Mouse (Mus musculus) midbrain, postnatal 0 days (tissue): ENCODE data around the gene Mrps23. TPM values are rescaled to one million over a fixed set of nuclear protein-coding genes. Genes with fewer than 3 reads are reported as not detected.

Source experiments
- ATAC-seq: fragments of 200-750 bp; cut with Nextera tagmentation; 2 replicates; pipeline ENCODE4 v1.8.0; 2017; ENCODE audit warnings: moderate number of reproducible peaks, mild to moderate bottlenecking, moderate TSS enrichment, moderate library complexity; ENCODE audit not compliant: low FRiP score
- DNase-seq: peaks from one replicate; pipeline ENCODE4 v3.0.0-alpha.2; 2015; ENCODE audit warnings: low spot score
- H3K27ac ChIP-seq: fragments of 300-500 bp; sonication (generic); 2 replicates; pipeline ENCODE4 v1.5.1; 2014; ENCODE audit warnings: low read depth, mild to moderate bottlenecking, low read length, mixed read lengths
- H3K27me3 ChIP-seq: fragments of 300-500 bp; sonication (generic); 2 replicates; pipeline ENCODE4 v1.6.1; 2014; ENCODE audit warnings: low read length, control low read depth, mixed read lengths; ENCODE audit not compliant: insufficient read depth
- H3K36me3 ChIP-seq: fragments of 300-500 bp; sonication (generic); 2 replicates; pipeline ENCODE4 v1.6.1; 2014; ENCODE audit warnings: low read length, control low read depth, mixed read lengths; ENCODE audit not compliant: insufficient read depth
- H3K4me1 ChIP-seq: fragments of 300-500 bp; sonication (generic); 2 replicates; pipeline ENCODE4 v1.6.1; 2014; ENCODE audit warnings: mild to moderate bottlenecking, control low read depth, antibody characterized with exemption, low read length, mixed read lengths; ENCODE audit not compliant: insufficient read depth
- H3K4me2 ChIP-seq: fragments of 300-500 bp; sonication (generic); 2 replicates; pipeline ENCODE4 v1.6.1; 2014; ENCODE audit warnings: low read depth, mild to moderate bottlenecking, low read length, mixed read lengths; ENCODE audit not compliant: poor library complexity, severe bottlenecking
- H3K4me3 ChIP-seq: fragments of 300-500 bp; sonication (generic); 2 replicates; pipeline ENCODE4 v1.5.1; 2014; ENCODE audit warnings: low read depth, mild to moderate bottlenecking, low read length, moderate library complexity
- H3K9ac ChIP-seq: fragments of 300-500 bp; sonication (generic); replicated peaks from 2 replicates; pipeline ENCODE4 v1.6.1; 2014; ENCODE audit warnings: mild to moderate bottlenecking, low read length, moderate library complexity, mixed read lengths; ENCODE audit not compliant: poor library complexity, severe bottlenecking
- H3K9me3 ChIP-seq: fragments of 300-500 bp; sonication (generic); 2 replicates; pipeline ENCODE4 v1.6.1; 2016; ENCODE audit warnings: low read length, control low read depth
- CTCF ChIP-seq: IDR thresholded peaks from 2 replicates; pipeline ENCODE4 v1.5.1; 2016; ENCODE audit warnings: antibody characterized with exemption, mild to moderate bottlenecking
- WGBS: fragments of 180-500 bp; shearing (Covaris S2); extraction: QIAGEN DNeasy Blood & Tissue Kit; methylation state at CpG from one replicate; pipeline ENCODE4 v1.1.7; 2014; 5-methylcytosine and 5-hydroxymethylcytosine counted together
- polyA plus RNA-seq: library from polyadenylated mRNA; unstranded; fragments of >200 nt; fragmentation: Nextera tagmentation; extraction: Ambion mirVana; gene quantifications from 2 replicates; pipeline ENCODE4 v1.2.1, GENCODE M21; 2015
- total RNA-seq: library from RNA; depleted of rRNA; stranded (reverse); fragments of >200 nt; gene quantifications from 2 replicates; pipeline ENCODE4 v1.2.3, GENCODE M21; 2014

Mrps23 gene
- total and polyA plus RNA-seq, 2 experiments from 2014 or later = 29.4 to 63.2 TPM

- peaks cover 4% of the 10 kb centered on the region; the same call in 1 of the 2 replicates for H3K4me1 ChIP-seq
- no peaks in the 10 kb centered on the region for H3K27me3 ChIP-seq
- H3K4me3 ChIP-seq = no peak overlapping the region
- H3K9ac ChIP-seq = no peak overlapping the region
- DNase-seq (no peak), ATAC-seq (no peak)
- TF ChIP-seq CTCF = no peak
- WGBS = 86% methylated on average over 17 of the region's 17 CpGs
- peaks cover 14% of the 10 kb centered on the region; the same call in 1 of the 2 replicates for H3K36me3 ChIP-seq
- H3K9me3 ChIP-seq = no peaks in the 10 kb centered on the region
- H3K4me2 ChIP-seq = no peak overlapping the region
- H3K27ac ChIP-seq = no peak overlapping the region
Observed at GRCm38 (mm10) chr11:88184632-88185180, 19.5 kb upstream of the Mrps23 start.

- H3K27ac ChIP-seq = peak overlapping the region; percentile 51; the same call in 1 of the 2 replicates
- H3K36me3 ChIP-seq = peaks cover 14% of the 10 kb centered on the region; the same call in 1 of the 2 replicates
- H3K9me3 ChIP-seq = no peaks in the 10 kb centered on the region
- no peak for ATAC-seq
- H3K4me3 ChIP-seq = no peak overlapping the region
- H3K27me3 ChIP-seq = no peaks in the 10 kb centered on the region
- no peak for DNase-seq
- no peak for TF ChIP-seq CTCF
- no peak overlapping the region for H3K4me2 ChIP-seq
- 57% methylated on average over 14 of the region's 14 CpGs for WGBS
- H3K4me1 ChIP-seq = 0 out of 2 replicates have a peak, but pooled peaks cover 2% of the 10 kb centered on the region
- H3K9ac ChIP-seq = no peak overlapping the region
Observed at GRCm38 (mm10) chr11:88186078-88186946, 17.9 kb upstream of the Mrps23 start.

GRCm38 (mm10) chr11:88186947-88187243 lies 17.3 kb upstream of the Mrps23 start:
- H3K4me1 ChIP-seq = no peaks in the 10 kb centered on the region
- ATAC-seq (no peak), DNase-seq (no peak)
- no peak overlapping the region for H3K9ac ChIP-seq
- H3K4me3 ChIP-seq = no peak overlapping the region
- peaks cover 3% of the 10 kb centered on the region; the same call in 1 of the 2 replicates for H3K27me3 ChIP-seq
- H3K27ac ChIP-seq = peak overlapping the region; percentile 51
- 25% methylated on average over 2 of the region's 2 CpGs for whole genome bisulfite sequencing
- peak overlapping the region; percentile 37; the same call in 1 of the 2 replicates for H3K4me2 ChIP-seq
- H3K9me3 ChIP-seq = no peaks in the 10 kb centered on the region
- TF ChIP-seq CTCF = no peak
- peaks cover 14% of the 10 kb centered on the region; the same call in 1 of the 2 replicates for H3K36me3 ChIP-seq

DNA sequence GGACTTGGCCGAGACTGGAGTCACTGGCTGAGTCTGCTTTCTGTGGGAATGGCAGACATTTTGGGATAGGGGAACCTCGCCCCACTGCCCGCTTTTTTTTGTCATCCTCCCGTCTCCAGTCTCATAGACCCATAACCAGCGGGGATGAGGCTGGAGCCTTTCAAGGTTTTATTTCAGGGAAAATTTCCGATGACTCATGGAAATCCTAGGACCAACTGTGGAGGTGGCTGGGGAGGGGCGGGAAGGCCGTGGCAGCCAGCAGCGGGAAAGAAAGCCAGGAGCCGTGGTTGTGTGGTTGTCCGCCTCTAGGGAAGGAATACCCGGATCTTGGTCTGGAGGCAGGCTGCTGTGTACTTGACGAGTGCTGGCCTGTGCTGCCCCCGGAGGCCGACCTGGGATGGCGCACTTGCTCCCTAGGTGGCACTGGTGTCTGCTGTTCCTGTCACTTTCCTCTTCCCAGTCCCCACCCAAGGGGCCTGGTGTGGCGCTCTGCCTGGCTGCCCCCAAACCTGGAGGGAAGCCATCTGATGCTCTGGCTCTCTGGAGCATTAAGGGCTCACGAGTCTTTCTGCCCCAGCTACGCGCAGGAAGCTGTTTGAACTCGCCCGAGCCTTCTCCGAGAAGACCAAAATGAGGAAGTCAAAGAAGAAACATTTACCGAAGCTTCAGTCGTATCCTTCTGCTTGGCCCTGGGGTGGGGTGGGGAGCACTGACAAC lies 16.6 kb upstream of the Mrps23 start:
- 12% methylated on average over 25 of the region's 25 CpGs for WGBS
- DNase-seq = peak; percentile 92
- Histone ChIP-seq H3K27ac (peak overlapping the region; percentile 51), H3K9me3 (no peaks in the 10 kb centered on the region), H3K36me3 (peaks cover 14% of the 10 kb centered on the region), H3K4me2 (peak overlapping the region; percentile 37), H3K9ac (peak overlapping the region; percentile 37; the same call in 1 of the 2 replicates), H3K27me3 (peaks cover 8% of the 10 kb centered on the region), H3K4me3 (no peak overlapping the region), H3K4me1 (no peaks in the 10 kb centered on the region)
- peak; percentile 91 for ATAC-seq
- TF ChIP-seq CTCF = peak; percentile 93

DNA sequence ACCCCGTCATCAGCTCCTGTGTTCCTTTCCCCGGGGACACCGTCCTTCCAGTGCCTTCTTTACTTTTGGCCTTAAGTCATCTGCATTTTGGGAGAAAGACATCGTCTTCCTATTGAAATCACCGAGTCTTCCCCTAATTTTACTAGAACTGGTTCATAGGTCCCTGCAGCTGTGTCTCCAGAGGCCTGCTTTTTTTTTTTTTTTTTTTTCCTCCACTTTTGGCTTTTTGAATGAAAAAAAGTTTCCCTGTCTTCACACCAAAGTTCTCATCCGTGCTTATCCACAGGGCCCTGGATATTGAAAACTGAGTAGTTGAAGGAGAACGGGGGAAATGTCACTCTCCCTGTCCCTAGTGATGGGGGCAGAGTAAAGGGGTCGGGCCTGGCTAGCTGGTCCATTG lies 16.0 kb upstream of the Mrps23 start:
- Histone ChIP-seq H3K36me3 (peaks cover 8% of the 10 kb centered on the region), H3K4me1 (no peaks in the 10 kb centered on the region), H3K4me3 (no peak overlapping the region), H3K27me3 (peaks cover 14% of the 10 kb centered on the region), H3K4me2 (no peak overlapping the region; the same call in 1 of the 2 replicates), H3K9ac (no peak overlapping the region), H3K27ac (no peak overlapping the region), H3K9me3 (no peaks in the 10 kb centered on the region)
- no peak for ATAC-seq
- WGBS = 55% methylated on average over 8 of the region's 8 CpGs
- DNase-seq = no peak
- TF ChIP-seq CTCF = no peak
